Mouse (Mus musculus): ENCODE data around the gene Syncrip. TPM values are rescaled to one million over a fixed set of nuclear protein-coding genes. Genes with fewer than 3 reads are reported as not detected.

Syncrip gene
- polyA plus RNA-seq, 1 experiment from 2014 or later, result 119 TPM

DNA sequence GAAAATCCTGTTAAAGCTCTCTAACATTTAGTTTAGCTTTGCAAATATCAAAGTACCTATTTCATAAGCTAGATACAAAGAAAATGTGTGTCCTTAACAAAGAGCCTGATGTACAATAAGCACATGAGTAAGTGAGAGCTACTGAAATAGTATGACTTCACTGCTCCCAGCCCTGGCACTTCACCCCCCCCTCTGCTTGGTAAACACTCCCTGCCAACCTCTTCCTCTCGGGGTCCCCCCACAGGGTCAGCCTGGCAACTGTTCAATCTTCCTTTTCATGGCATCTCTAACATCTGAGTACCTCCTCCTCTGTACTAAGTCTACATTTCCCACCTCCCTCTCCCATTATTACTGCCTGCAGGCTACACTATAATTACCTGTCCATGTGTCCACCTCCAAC lies 65.6 kb downstream of the Syncrip start:
- 63% methylated on average over 1 of the region's 1 CpGs for WGBS
- Histone ChIP-seq H3K4me2 (replicated peaks) (no peak overlapping the region), H3K9me3 (no peaks in the 10 kb centered on the region), H3K4me1 (no peaks in the 10 kb centered on the region), H3K9ac (replicated peaks) (no peak overlapping the region), H3K36me3 (no peaks in the 10 kb centered on the region), H3K27ac (replicated peaks) (no peak overlapping the region), H3K27me3 (no peaks in the 10 kb centered on the region), H3K4me3 (no peak overlapping the region)
- ATAC-seq (ENCODE audit: low FRiP score, low read depth), result no peak

GRCm38 (mm10) chr9:88409978-88410377 lies 72.4 kb downstream of the Syncrip start:
- Histone ChIP-seq H3K4me3 (no peak overlapping the region), H3K36me3 (peaks cover 10% of the 10 kb centered on the region; the same call in 1 of the 2 replicates), H3K4me2 (replicated peaks) (no peak overlapping the region), H3K27me3 (no peaks in the 10 kb centered on the region), H3K9ac (replicated peaks) (no peak overlapping the region), H3K27ac (replicated peaks) (no peak overlapping the region), H3K4me1 (no peaks in the 10 kb centered on the region), H3K9me3 (no peaks in the 10 kb centered on the region)
- WGBS, result 90% methylated on average over 2 of the region's 2 CpGs
- ATAC-seq (ENCODE audit: low FRiP score, low read depth), result no peak

DNA sequence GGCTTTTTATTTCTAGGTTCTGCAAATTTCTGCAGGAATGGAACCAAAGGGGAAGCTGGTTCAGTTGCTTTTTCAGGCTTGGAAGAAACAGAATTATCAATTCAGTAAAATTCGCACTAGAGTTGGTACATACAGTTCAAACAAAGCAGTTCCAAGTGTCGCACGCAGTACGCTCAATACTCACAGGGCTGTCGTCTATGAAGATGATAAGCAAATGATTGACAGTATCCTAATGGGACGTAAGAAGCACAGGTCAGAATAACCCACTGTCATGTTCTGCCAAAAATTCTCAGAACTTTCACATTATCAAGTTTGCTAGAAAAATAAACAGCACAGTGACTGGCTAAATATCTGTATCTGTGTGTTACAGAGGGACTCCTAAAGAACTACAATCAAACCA lies 77.9 kb downstream of the Syncrip start:
- no peaks in the 10 kb centered on the region for H3K9me3 ChIP-seq
- H3K4me2 ChIP-seq (replicated peaks), result no peak overlapping the region
- H3K4me3 ChIP-seq, result no peak overlapping the region

DNA sequence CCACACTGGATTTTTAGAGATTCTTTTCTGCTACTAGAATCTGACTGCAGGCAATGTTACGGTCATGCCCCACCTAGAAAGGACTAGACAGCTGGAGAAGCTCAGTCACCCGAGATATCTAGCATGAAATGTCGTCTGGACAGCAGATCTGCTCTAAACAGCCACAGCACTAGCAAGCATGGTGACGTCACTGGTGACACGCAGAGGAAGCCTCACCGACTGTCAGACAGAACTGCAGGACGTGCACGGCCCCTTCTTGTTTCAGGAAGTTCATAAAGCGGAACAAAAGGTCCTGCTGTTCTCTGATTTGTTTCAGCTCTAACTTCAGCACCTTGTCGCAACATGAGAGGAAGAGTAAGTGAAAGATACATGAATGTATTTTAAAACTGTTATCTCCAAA lies 78.3 kb downstream of the Syncrip start:
- Histone ChIP-seq H3K4me1 (no peaks in the 10 kb centered on the region), H3K9me3 (no peaks in the 10 kb centered on the region), H3K27ac (replicated peaks) (no peak overlapping the region), H3K36me3 (0 out of 2 replicates have a peak, but pooled peaks cover 4% of the 10 kb centered on the region), H3K4me2 (replicated peaks) (no peak overlapping the region), H3K4me3 (no peak overlapping the region), H3K9ac (replicated peaks) (no peak overlapping the region), H3K27me3 (no peaks in the 10 kb centered on the region)
- no peak for ATAC-seq (ENCODE audit: low FRiP score, low read depth)
- 81% methylated on average over 10 of the region's 10 CpGs for WGBS

More for the DNA sequence above, 77.9 kb downstream of the Syncrip start:
- 95% methylated on average over 6 of the region's 6 CpGs for WGBS
- Histone ChIP-seq H3K9ac (replicated peaks) (no peak overlapping the region), H3K4me1 (no peaks in the 10 kb centered on the region), H3K27me3 (no peaks in the 10 kb centered on the region), H3K27ac (replicated peaks) (no peak overlapping the region), H3K36me3 (0 out of 2 replicates have a peak, but pooled peaks cover 4% of the 10 kb centered on the region)
- no peak for ATAC-seq (ENCODE audit: low FRiP score, low read depth)

DNA sequence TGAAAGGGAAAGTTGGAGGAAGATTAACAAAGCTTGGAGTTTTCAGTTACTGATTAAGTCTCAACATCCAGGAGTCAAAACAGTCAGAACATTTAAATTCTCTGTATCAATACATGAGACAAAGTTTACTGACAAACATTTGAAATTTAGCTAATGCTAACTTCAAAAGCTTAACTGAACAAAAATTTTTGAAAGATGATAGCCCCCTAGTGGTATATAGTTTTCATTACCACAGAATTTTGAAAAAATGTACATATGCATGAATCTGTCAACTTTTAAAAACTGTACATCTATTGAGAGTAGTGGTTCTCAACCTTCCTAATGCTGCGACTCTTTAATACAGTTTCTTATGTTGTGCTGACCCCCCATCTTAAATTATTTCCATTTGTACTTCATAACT lies 83.9 kb downstream of the Syncrip start:
- WGBS, result 81% methylated on average over 1 of the region's 1 CpGs
- H3K4me1 ChIP-seq, result no peaks in the 10 kb centered on the region
- H3K9ac ChIP-seq (replicated peaks), result no peak overlapping the region
- H3K9me3 ChIP-seq, result no peaks in the 10 kb centered on the region
- H3K4me3 ChIP-seq, result no peak overlapping the region
- no peaks in the 10 kb centered on the region for H3K27me3 ChIP-seq
- no peak for ATAC-seq (ENCODE audit: low FRiP score, low read depth)
- peaks cover 22% of the 10 kb centered on the region for H3K36me3 ChIP-seq
- H3K4me2 ChIP-seq (replicated peaks), result no peak overlapping the region
- no peak overlapping the region for H3K27ac ChIP-seq (replicated peaks)

Other genes with a start within 250 kb of the Syncrip start
- 0.63 and 0.71 TPM in 2 replicates for gene Nt5e, start 155.4 kb downstream of the Syncrip start, polyA plus RNA-seq (2016; fragmentation: Nextera tagmentation; extraction: Ambion mirVana)
- 22.2 and 24.1 TPM in 2 replicates for gene Snx14, start 43.6 kb downstream of the Syncrip start, polyA plus RNA-seq (2016; fragmentation: Nextera tagmentation; extraction: Ambion mirVana)
- 0.42 and 1.8 TPM in 2 replicates for gene Gm20537, start 26.0 kb downstream of the Syncrip start, polyA plus RNA-seq (2016; fragmentation: Nextera tagmentation; extraction: Ambion mirVana)
- 13.2 and 14.1 TPM in 2 replicates for gene Zfp949, start 65.4 kb upstream of the Syncrip start, polyA plus RNA-seq (2016; fragmentation: Nextera tagmentation; extraction: Ambion mirVana)
- 0.09 TPM in 1 of 2 replicates, not detected in the other for gene Trim43a, start 98.3 kb upstream of the Syncrip start, polyA plus RNA-seq (2016; fragmentation: Nextera tagmentation; extraction: Ambion mirVana)
- 31.7 and 32.3 TPM in 2 replicates for gene Mthfsl, start 237.7 kb upstream of the Syncrip start, polyA plus RNA-seq (2016; fragmentation: Nextera tagmentation; extraction: Ambion mirVana)
- not detected in 2 replicates for gene Bcl2a1d, start 249.3 kb upstream of the Syncrip start, polyA plus RNA-seq (2016; fragmentation: Nextera tagmentation; extraction: Ambion mirVana)

All from midbrain, embryonic 12.5 days (tissue).